Mouse (Mus musculus) kidney, postnatal 36 days (tissue): ENCODE measurements at regions not wholly inside any gene's neighbourhood (a gene's known extent, or its start where the extent isn't known, plus 50 kb on each side); places are given as distances from the start of the nearest gene placed in this dataset.

Experiments used
- DNase-seq, 2 experiments: peaks; one replicate each; pipeline ENCODE4 v3.0.0; 2021 to 2022; ENCODE audit warnings: mixed read lengths in 2 of 2

- DNase-seq = peak; percentile 20 to 60
Observed at GRCm38 (mm10) chr7:51434865-51435264, 76.0 kb upstream of the Ano5 start.

- DNase-seq = no peak
Observed at GRCm38 (mm10) chr7:51454989-51455692, 55.7 kb upstream of the Ano5 start.

GRCm38 (mm10) chr7:51458757-51459156 lies 52.1 kb upstream of the Ano5 start:
- peak in 1 of 2 experiments; percentile 20 for DNase-seq
